Mouse (Mus musculus) layer of hippocampus, postnatal 25 days (tissue): ENCODE results near the gene Olfr95. TPM values are rescaled to one million over a fixed set of nuclear protein-coding genes. Genes with fewer than 3 reads are reported as not detected.

Experiments used
- total RNA-seq, 2 experiments: library from RNA; stranded (reverse); gene quantifications; 2 replicates each; pipeline ENCODE4 v1.2.3; 2021

Olfr95 gene
- total RNA-seq, 2 experiments from 2014 or later = not detected

Other genes with a start within 250 kb of the Olfr95 start
- under 1 TPM in 1 of 2 experiments, not detected in 1; 0.32 TPM for gene 2410137M14Rik, start 231.9 kb downstream of the Olfr95 start, total RNA-seq
- gene H2-M5, start 223.6 kb downstream of the Olfr95 start, total RNA-seq = 1 to 10 TPM; 1.2 TPM
- 10 to 100 TPM; 14.5 to 21.7 TPM for gene Zfp57, start 212.0 kb downstream of the Olfr95 start, total RNA-seq
- 100 to 1,000 TPM in 1 of 2 experiments, 10 to 100 TPM in 1; 96.8 to 121 TPM for gene Mog, start 189.7 kb downstream of the Olfr95 start, total RNA-seq
- gene Gabbr1, start 167.2 kb downstream of the Olfr95 start, total RNA-seq = 100 to 1,000 TPM; 706 to 708 TPM
- under 1 TPM in 1 of 2 experiments, not detected in 1; 0.14 TPM for gene Olfr90, start 124.6 kb downstream of the Olfr95 start, total RNA-seq
- not detected for gene Olfr91, start 114.8 kb downstream of the Olfr95 start, total RNA-seq
- not detected for gene Olfr92, start 93.0 kb downstream of the Olfr95 start, total RNA-seq
- not detected for gene Olfr93, start 51.6 kb downstream of the Olfr95 start, total RNA-seq
- not detected for gene Ubd, start 19.2 kb downstream of the Olfr95 start, total RNA-seq
- not detected for gene Olfr94, start 12.1 kb downstream of the Olfr95 start, total RNA-seq
- not detected for gene Olfr96, start 7.0 kb upstream of the Olfr95 start, total RNA-seq
- gene Olfr97, start 24.2 kb upstream of the Olfr95 start, total RNA-seq = not detected
- gene Olfr98, start 50.6 kb upstream of the Olfr95 start, total RNA-seq = not detected
- 1 to 10 TPM; 1.2 to 2.2 TPM for gene H2-M3, start 57.1 kb upstream of the Olfr95 start, total RNA-seq
- gene Olfr99, start 70.3 kb upstream of the Olfr95 start, total RNA-seq = not detected
- gene Olfr101, start 91.2 kb upstream of the Olfr95 start, total RNA-seq = not detected
- gene Olfr102, start 103.9 kb upstream of the Olfr95 start, total RNA-seq = not detected
- not detected for gene Olfr103, start 126.6 kb upstream of the Olfr95 start, total RNA-seq
- gene Olfr104-ps, start 146.5 kb upstream of the Olfr95 start, total RNA-seq = not detected
- gene Olfr105-ps, start 165.9 kb upstream of the Olfr95 start, total RNA-seq = not detected
- gene Olfr106-ps, start 177.3 kb upstream of the Olfr95 start, total RNA-seq = not detected
- gene Olfr107, start 186.1 kb upstream of the Olfr95 start, total RNA-seq = not detected
- not detected for gene Olfr108, start 232.4 kb upstream of the Olfr95 start, total RNA-seq
- gene Olfr109, start 245.8 kb upstream of the Olfr95 start, total RNA-seq = not detected